Mouse (Mus musculus) embryonic facial prominence, embryonic 12.5 days (tissue): ENCODE results near the gene Fip1l1. TPM values are rescaled to one million over a fixed set of nuclear protein-coding genes. Genes with fewer than 3 reads are reported as not detected.
A peak's percentile ranks its signal among the peaks of the same experiment; 100 is the strongest.

ENCODE experiments used
- ATAC-seq: fragments of 200-750 bp; cut with Nextera tagmentation; 2 replicates; pipeline ENCODE4 v1.8.0; 2017; ENCODE audit not compliant: insufficient number of reproducible peaks, insufficient read depth, low FRiP score, low TSS enrichment
- H3K27ac ChIP-seq: fragments of 300-500 bp; sonication (generic); 2 replicates; pipeline ENCODE4 v1.5.1; 2016; ENCODE audit warnings: mild to moderate bottlenecking
- H3K27me3 ChIP-seq: fragments of 300-500 bp; sonication (generic); 2 replicates; pipeline ENCODE4 v1.6.1; 2016; ENCODE audit warnings: mild to moderate bottlenecking, moderate library complexity
- H3K36me3 ChIP-seq: fragments of 300-500 bp; sonication (generic); 2 replicates; pipeline ENCODE4 v1.6.1; 2016; ENCODE audit warnings: mild to moderate bottlenecking
- H3K4me1 ChIP-seq: fragments of 300-500 bp; sonication (generic); 2 replicates; pipeline ENCODE4 v1.6.1; 2016
- H3K4me2 ChIP-seq: fragments of 300-500 bp; sonication (generic); replicated peaks from 2 replicates; pipeline ENCODE4 v1.6.1; 2016; ENCODE audit warnings: mild to moderate bottlenecking, moderate library complexity
- H3K4me3 ChIP-seq: fragments of 300-500 bp; sonication (generic); 2 replicates; pipeline ENCODE4 v1.5.1; 2016; ENCODE audit warnings: mild to moderate bottlenecking
- H3K9ac ChIP-seq: fragments of 300-500 bp; sonication (generic); 2 replicates; pipeline ENCODE4 v1.6.1; 2016; ENCODE audit warnings: mild to moderate bottlenecking, moderate library complexity
- H3K9me3 ChIP-seq: fragments of 300-500 bp; sonication (generic); 2 replicates; pipeline ENCODE4 v1.6.1; 2016; ENCODE audit warnings: mild to moderate bottlenecking, moderate library complexity
- WGBS: fragments of 180-500 bp; shearing (Covaris S2); methylation state at CpG from one replicate; pipeline ENCODE4 v1.1.7; 2016; 5-methylcytosine and 5-hydroxymethylcytosine counted together
- polyA plus RNA-seq: library from polyadenylated mRNA; unstranded; fragments of >200 nt; fragmentation: Nextera tagmentation; extraction: Ambion mirVana; gene quantifications from 2 replicates; pipeline ENCODE4 v1.2.1, GENCODE M21; 2016

Fip1l1 gene
- polyA plus RNA-seq: 122 and 127 TPM in 2 replicates

DNA sequence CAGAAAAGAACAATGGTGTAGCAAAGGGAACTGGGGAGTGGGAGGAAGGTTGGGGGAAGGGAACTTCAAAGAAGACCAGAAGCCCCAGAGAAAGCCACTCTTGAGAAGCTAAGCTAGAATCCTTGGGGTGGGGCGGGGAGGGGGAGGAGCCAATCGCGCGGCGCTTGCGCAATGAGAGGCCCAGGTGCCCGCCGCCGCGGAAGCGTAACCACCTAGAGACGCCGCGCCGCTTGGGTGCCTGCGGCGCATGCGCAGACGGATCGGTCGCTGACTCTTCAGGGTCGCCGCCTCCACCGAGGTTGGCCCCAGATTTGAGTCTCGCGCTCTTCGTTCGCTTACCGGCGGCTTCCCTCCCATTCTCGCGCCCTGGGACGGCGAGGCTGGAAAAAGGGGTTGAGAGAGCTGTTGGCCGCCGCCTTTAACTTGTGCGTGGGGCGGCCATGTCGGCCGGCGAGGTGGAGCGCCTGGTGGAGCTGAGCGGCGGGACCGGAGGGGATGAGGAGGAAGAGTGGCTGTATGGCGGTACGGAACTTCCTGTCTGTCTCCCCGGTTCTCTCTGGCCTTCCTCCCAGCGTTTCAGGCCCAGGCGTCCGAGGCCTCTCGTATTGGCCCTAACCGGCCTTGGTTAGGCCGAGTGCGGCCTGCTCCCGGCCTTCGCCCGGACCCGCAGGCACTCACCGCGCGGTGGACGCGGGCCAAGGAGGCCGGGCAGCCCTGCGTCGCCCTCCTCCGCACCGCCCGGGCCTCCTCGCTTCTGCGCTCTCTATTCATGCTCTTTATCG, at the start of gene Fip1l1:
Gene Fip1l1, plus strand, starts transcription at position 210 of the 782 bp plus-strand sequence.
- H3K4me1 ChIP-seq: peaks cover 18% of the 10 kb centered on the region
- H3K9me3 ChIP-seq: no peaks in the 10 kb centered on the region
- H3K9ac ChIP-seq: peak within 1 kb of the TSS; percentile 91
- H3K27ac ChIP-seq: peak within 1 kb of the TSS; percentile 94
- under 1% methylated on average over 73 of the region's 73 CpGs for WGBS
- no peaks in the 10 kb centered on the region for H3K27me3 ChIP-seq
- ATAC-seq: peak; percentile 92
- peak within 1 kb of the TSS; percentile 88 for H3K4me3 ChIP-seq
- H3K4me2 ChIP-seq: peak within 1 kb of the TSS; percentile 68
- H3K36me3 ChIP-seq: no peaks in the 10 kb centered on the region; the same call in 1 of the 2 replicates

GRCm38 (mm10) chr5:74492705-74493104, 42.5 kb upstream of the Fip1l1 start:
- H3K4me2 ChIP-seq: no peak overlapping the region
- no peaks in the 10 kb centered on the region for H3K27me3 ChIP-seq
- H3K9ac ChIP-seq: no peak overlapping the region
- H3K36me3 ChIP-seq: no peaks in the 10 kb centered on the region
- no peak overlapping the region for H3K27ac ChIP-seq
- no peaks in the 10 kb centered on the region for H3K4me1 ChIP-seq
- no peak overlapping the region for H3K4me3 ChIP-seq
- WGBS: 77% methylated on average over 3 of the region's 3 CpGs
- no peak for ATAC-seq
- no peaks in the 10 kb centered on the region for H3K9me3 ChIP-seq

DNA sequence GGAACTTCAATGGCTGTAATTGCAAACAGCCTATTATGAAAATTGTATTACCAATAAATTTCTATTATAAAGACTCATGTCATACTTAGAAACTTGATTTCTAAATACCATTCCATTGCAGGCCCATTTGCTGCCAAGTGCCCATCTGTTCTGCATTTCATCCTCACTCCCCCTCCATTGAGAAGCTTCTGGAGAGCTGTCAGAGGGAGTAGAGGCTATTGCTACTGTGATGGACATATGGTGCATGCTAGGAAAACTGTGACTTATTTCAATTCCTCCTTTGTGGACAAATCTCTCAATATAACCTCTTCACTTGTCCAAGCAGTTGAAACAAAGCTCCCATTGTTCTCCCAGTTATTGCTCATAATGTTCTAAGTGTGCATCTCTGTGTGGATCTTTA, 23.6 kb upstream of the Fip1l1 start:
- Histone ChIP-seq H3K27me3 (no peaks in the 10 kb centered on the region), H3K9me3 (no peaks in the 10 kb centered on the region), H3K9ac (no peak overlapping the region), H3K4me2 (no peak overlapping the region), H3K27ac (no peak overlapping the region), H3K4me1 (no peaks in the 10 kb centered on the region), H3K36me3 (no peaks in the 10 kb centered on the region), H3K4me3 (no peak overlapping the region)
- ATAC-seq: no peak

- no peak overlapping the region for H3K27ac ChIP-seq
- H3K36me3 ChIP-seq: no peaks in the 10 kb centered on the region
- no peak overlapping the region for H3K4me3 ChIP-seq
- no peaks in the 10 kb centered on the region for H3K27me3 ChIP-seq
- WGBS: 86% methylated on average over 5 of the region's 5 CpGs
- H3K4me1 ChIP-seq: peaks cover 15% of the 10 kb centered on the region
- ATAC-seq: no peak
- no peak overlapping the region for H3K9ac ChIP-seq
- H3K9me3 ChIP-seq: no peaks in the 10 kb centered on the region
- no peak overlapping the region for H3K4me2 ChIP-seq
Observed at GRCm38 (mm10) chr5:74527025-74527424, 8.2 kb upstream of the Fip1l1 start.

GRCm38 (mm10) chr5:74530785-74531184, 4.5 kb upstream of the Fip1l1 start:
- WGBS: 18% methylated on average over 16 of the region's 16 CpGs
- no peak overlapping the region for H3K27ac ChIP-seq
- ATAC-seq: no peak
- no peaks in the 10 kb centered on the region for H3K9me3 ChIP-seq
- peak overlapping the region; percentile 95 for H3K4me3 ChIP-seq
- H3K36me3 ChIP-seq: no peaks in the 10 kb centered on the region
- H3K9ac ChIP-seq: peak overlapping the region; percentile 60
- peaks cover 16% of the 10 kb centered on the region for H3K4me1 ChIP-seq
- H3K4me2 ChIP-seq: peak overlapping the region; percentile 99
- H3K27me3 ChIP-seq: no peaks in the 10 kb centered on the region

- Histone ChIP-seq H3K27me3 (no peaks in the 10 kb centered on the region), H3K27ac (peak within 1 kb of the TSS; percentile 46; the same call in 1 of the 2 replicates), H3K36me3 (no peaks in the 10 kb centered on the region), H3K4me2 (peak within 1 kb of the TSS; percentile 99), H3K4me3 (peak within 1 kb of the TSS; percentile 95), H3K9ac (peak within 1 kb of the TSS; percentile 60), H3K9me3 (no peaks in the 10 kb centered on the region), H3K4me1 (peaks cover 19% of the 10 kb centered on the region)
- ATAC-seq: peak; percentile 85
- 7% methylated on average over 35 of the region's 35 CpGs for WGBS
Observed at GRCm38 (mm10) chr5:74531630-74532280, 3.5 kb upstream of the Fip1l1 start, which contains the start of gene Scfd2. Scfd2 (minus strand) TSS chr5:74531759.

DNA sequence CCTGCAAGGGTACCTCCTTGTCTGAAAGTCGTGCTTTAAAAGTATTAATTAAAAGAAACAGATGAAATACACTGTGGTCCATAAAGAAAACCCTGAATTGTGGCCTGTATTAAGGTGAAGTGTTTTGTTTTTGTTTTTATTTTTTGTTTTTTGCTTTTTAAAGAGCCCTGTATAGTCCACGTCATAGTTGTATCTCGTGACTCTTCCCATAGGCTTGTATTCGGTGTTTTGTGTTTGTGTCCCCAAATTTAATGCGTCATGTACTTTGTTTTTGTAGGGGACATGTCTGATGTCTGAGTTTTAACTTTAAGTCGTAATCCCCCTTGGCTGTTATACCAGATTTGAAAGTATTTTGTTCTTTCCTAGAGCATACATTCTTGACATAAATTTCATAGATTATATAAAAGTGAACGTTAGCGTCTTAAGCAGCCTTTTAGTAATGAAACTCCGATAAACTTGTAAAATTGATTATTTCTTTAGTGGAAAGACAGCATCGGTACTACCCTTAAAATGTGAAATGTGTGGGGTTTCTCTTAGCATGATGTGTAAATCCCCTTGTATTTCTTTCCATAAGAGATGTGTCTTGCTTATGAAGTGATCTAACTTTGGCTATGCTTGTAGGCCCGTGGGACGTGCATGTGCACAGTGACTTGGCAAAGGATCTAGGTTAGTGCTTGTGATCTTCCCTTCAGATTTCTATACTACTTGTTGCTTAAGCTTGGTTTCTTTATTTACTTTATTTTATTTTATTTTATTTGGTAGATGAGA, 1.1 kb downstream of the Fip1l1 start:
- H3K27ac ChIP-seq: peak overlapping the region; percentile 94; the same call in 1 of the 2 replicates
- H3K36me3 ChIP-seq: no peaks in the 10 kb centered on the region; the same call in 1 of the 2 replicates
- peak overlapping the region; percentile 88 for H3K4me3 ChIP-seq
- no peaks in the 10 kb centered on the region for H3K9me3 ChIP-seq
- H3K9ac ChIP-seq: peak overlapping the region; percentile 91
- 49% methylated on average over 12 of the region's 12 CpGs for WGBS
- H3K4me2 ChIP-seq: peak overlapping the region; percentile 68
- no peak for ATAC-seq
- no peaks in the 10 kb centered on the region for H3K27me3 ChIP-seq
- peaks cover 11% of the 10 kb centered on the region for H3K4me1 ChIP-seq

DNA sequence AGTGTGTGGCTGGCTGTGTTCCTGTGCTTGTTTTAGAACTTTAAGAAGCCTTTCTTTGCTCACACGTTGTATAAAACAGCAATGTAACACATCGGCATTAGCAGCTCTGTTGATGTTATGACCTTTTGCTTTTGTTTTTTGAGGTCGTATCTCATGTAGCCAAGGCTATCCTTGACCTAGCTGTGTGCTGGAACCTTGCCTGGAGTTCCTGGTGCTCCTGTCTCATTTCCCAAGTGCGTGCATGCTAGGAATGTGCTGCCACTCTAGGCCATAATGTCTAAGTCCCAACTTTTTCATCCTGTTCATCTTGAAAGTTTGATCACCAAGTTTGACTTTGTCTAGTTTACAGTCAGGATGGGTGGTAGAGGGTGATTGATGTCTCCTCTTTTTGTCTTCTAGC, 10.4 kb downstream of the Fip1l1 start:
- H3K9ac ChIP-seq: no peak overlapping the region
- 95% methylated on average over 4 of the region's 4 CpGs for WGBS
- H3K4me3 ChIP-seq: no peak overlapping the region
- H3K27ac ChIP-seq: no peak overlapping the region
- no peaks in the 10 kb centered on the region for H3K27me3 ChIP-seq
- H3K4me2 ChIP-seq: no peak overlapping the region
- no peaks in the 10 kb centered on the region for H3K4me1 ChIP-seq
- no peak for ATAC-seq
- H3K36me3 ChIP-seq: peaks cover 43% of the 10 kb centered on the region
- H3K9me3 ChIP-seq: no peaks in the 10 kb centered on the region

DNA sequence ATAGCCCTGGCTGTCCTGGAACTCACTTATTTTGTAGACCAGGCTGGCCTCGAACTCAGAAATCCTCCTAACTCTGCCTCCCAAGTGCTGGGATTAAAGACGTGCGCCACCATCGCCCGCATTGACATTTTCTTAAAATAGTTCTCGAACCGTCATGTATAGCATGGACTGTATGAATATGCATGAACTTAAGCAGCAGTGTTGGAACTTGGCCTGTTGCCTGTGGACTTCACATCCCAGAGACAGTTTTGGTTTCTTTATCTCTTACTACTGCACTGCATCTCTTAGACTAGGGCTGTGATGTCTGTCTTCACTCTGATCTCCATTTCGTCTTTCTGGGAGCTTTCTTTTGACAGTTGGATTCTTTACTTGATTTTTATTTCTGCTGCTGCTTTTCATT, 14.3 kb downstream of the Fip1l1 start:
- Histone ChIP-seq H3K9ac (no peak overlapping the region), H3K27ac (no peak overlapping the region), H3K4me3 (no peak overlapping the region), H3K4me2 (no peak overlapping the region), H3K9me3 (no peaks in the 10 kb centered on the region), H3K27me3 (no peaks in the 10 kb centered on the region), H3K4me1 (no peaks in the 10 kb centered on the region), H3K36me3 (peaks cover 54% of the 10 kb centered on the region)
- no peak for ATAC-seq
- WGBS: 88% methylated on average over 8 of the region's 8 CpGs

- ATAC-seq: no peak
- Histone ChIP-seq H3K27ac (no peak overlapping the region), H3K9me3 (no peaks in the 10 kb centered on the region), H3K4me1 (no peaks in the 10 kb centered on the region), H3K27me3 (no peaks in the 10 kb centered on the region), H3K4me2 (no peak overlapping the region), H3K4me3 (no peak overlapping the region), H3K36me3 (peaks cover 47% of the 10 kb centered on the region), H3K9ac (no peak overlapping the region)
- 90% methylated on average over 1 of the region's 1 CpGs for WGBS
Observed at GRCm38 (mm10) chr5:74561151-74561550, 25.9 kb downstream of the Fip1l1 start.

DNA sequence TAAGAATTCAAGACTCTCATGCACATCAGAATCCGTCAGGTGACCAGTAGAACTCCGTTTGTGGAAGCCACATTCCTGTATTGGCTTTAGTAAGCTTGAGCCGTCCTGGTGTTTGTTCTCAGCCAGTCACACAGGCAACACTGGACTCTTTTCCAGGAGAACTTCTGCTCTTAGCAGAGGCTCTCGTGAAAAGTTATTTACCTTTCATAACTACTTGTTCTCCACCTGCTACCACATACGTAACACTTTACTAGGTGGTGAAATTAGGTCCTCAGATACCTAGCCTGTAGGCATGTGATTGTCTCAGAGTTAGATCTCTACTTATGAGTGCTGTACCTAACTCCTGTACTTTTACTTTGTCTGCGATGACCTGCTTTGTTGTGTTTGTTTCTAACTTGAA, 36.5 kb downstream of the Fip1l1 start:
- H3K9ac ChIP-seq: no peak overlapping the region
- no peaks in the 10 kb centered on the region for H3K27me3 ChIP-seq
- H3K36me3 ChIP-seq: peaks cover 28% of the 10 kb centered on the region
- no peak overlapping the region for H3K27ac ChIP-seq
- no peaks in the 10 kb centered on the region for H3K4me1 ChIP-seq
- WGBS: 92% methylated on average over 6 of the region's 6 CpGs
- H3K9me3 ChIP-seq: no peaks in the 10 kb centered on the region
- H3K4me3 ChIP-seq: no peak overlapping the region
- ATAC-seq: no peak
- H3K4me2 ChIP-seq: no peak overlapping the region
